Mouse (Mus musculus): ENCODE data around the gene Syne1. TPM values are rescaled to one million over a fixed set of nuclear protein-coding genes. Genes with fewer than 3 reads are reported as not detected.

The Syne1 gene
- polyA plus RNA-seq, 1 experiment from 2014 or later, result 5.2 TPM

DNA sequence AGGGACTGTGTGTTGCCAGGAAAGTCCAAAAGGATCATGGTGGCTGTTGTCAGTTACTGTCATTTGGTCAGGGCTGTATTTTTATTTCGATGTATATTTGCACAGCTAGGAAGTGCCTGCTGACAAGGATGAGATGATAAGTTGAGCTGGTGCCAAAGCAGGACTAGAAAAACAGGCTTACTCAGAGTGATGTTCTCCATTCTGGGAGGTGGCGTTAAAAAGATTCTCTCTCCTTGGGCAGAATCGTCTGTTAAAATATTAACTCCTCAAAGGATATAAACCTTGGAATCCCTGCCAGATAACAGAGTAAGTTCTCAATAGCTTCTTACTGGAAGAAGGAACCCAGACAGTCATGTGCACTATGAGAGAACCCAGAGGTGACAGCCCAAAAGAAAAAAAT, 557.5 kb downstream of the Syne1 start:
- Histone ChIP-seq H3K9me3 (ENCODE audit: low read length) (no peaks in the 10 kb centered on the region), H3K36me3 (replicated peaks; ENCODE audit: insufficient read depth, low read length) (no peaks in the 10 kb centered on the region), H3K27me3 (ENCODE audit: insufficient read depth, low read length) (no peaks in the 10 kb centered on the region), H3K4me2 (ENCODE audit: low read depth, low read length) (no peak overlapping the region), H3K27ac (ENCODE audit: low read depth) (no peak overlapping the region), H3K4me1 (ENCODE audit: insufficient read depth) (no peaks in the 10 kb centered on the region), H3K4me3 (ENCODE audit: low read depth, low read length) (no peak overlapping the region), H3K9ac (replicated peaks) (no peak overlapping the region)
- DNase-seq, result no peak
- WGBS (ENCODE audit: insufficient replicate concordance), result 72% methylated on average over 3 of the region's 3 CpGs
- TF ChIP-seq EP300 (IDR thresholded peaks at IDR 0.05; ENCODE audit: low read depth) (no peak), CTCF (IDR thresholded peaks at IDR 0.05; ENCODE audit: low read depth) (no peak)
- no peak for ATAC-seq

DNA sequence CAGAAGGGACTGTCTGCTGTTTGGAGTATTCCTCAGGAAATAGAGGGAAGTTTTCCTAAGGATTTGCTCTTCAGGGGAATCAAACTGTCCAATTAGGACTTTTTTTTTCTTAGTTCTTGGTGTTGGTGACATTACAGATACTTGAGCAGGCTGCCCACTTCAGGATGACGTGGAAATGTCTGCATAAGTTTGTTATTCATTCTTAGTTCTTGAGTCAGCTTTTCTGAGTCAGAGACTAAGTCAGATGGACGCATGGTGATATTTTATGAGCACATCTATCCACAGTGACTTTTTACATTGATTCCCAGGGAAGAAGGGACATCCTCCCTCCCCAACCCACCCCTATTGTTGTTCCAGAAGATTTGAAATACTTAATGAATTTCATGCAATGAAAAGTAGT, 567.4 kb downstream of the Syne1 start:
- no peaks in the 10 kb centered on the region for H3K9me3 ChIP-seq (ENCODE audit: low read length)
- DNase-seq, result no peak
- no peak overlapping the region for H3K4me2 ChIP-seq (ENCODE audit: low read depth, low read length)
- H3K9ac ChIP-seq (replicated peaks), result no peak overlapping the region
- H3K27ac ChIP-seq (ENCODE audit: low read depth), result no peak overlapping the region
- TF ChIP-seq EP300 (IDR thresholded peaks at IDR 0.05; ENCODE audit: low read depth) (no peak), CTCF (IDR thresholded peaks at IDR 0.05; ENCODE audit: low read depth) (no peak)
- no peaks in the 10 kb centered on the region for H3K36me3 ChIP-seq (replicated peaks; ENCODE audit: insufficient read depth, low read length)
- H3K4me3 ChIP-seq (ENCODE audit: low read depth, low read length), result no peak overlapping the region
- H3K27me3 ChIP-seq (ENCODE audit: insufficient read depth, low read length), result no peaks in the 10 kb centered on the region
- ATAC-seq, result no peak
- no peaks in the 10 kb centered on the region for H3K4me1 ChIP-seq (ENCODE audit: insufficient read depth)
- 71% methylated on average over 2 of the region's 2 CpGs for WGBS (ENCODE audit: insufficient replicate concordance)

DNA sequence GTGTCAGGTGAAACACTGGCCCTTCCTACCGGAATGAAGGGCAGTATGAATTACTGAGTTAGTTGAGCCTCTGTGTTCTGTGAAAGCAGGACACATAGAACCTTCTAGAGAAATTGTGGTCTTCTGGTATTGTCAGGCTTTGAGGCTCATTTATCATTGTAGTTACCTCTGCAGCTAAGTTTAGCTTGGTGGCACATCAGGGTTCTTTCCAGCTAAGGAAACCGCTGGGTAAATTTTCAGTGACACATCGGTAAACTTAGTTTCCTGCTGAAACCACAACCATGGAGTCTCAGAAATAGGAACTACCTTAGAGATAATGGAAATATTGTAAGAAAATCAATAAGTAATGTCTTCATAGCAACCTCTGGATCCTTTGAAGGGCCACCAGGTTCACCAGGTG, 573.9 kb downstream of the Syne1 start:
- DNase-seq, result no peak
- H3K36me3 ChIP-seq (replicated peaks; ENCODE audit: insufficient read depth, low read length), result no peaks in the 10 kb centered on the region
- no peak overlapping the region for H3K27ac ChIP-seq (ENCODE audit: low read depth)
- no peak overlapping the region for H3K4me3 ChIP-seq (ENCODE audit: low read depth, low read length)
- whole genome bisulfite sequencing (ENCODE audit: insufficient replicate concordance), result 40% methylated on average over 3 of the region's 3 CpGs
- no peak overlapping the region for H3K9ac ChIP-seq (replicated peaks)
- no peak for ATAC-seq
- H3K4me1 ChIP-seq (ENCODE audit: insufficient read depth), result 0 out of 2 replicates have a peak, but pooled peaks cover 4% of the 10 kb centered on the region
- no peak overlapping the region for H3K4me2 ChIP-seq (ENCODE audit: low read depth, low read length)
- H3K9me3 ChIP-seq (ENCODE audit: low read length), result no peaks in the 10 kb centered on the region
- no peak for TF ChIP-seq EP300 (IDR thresholded peaks at IDR 0.05; ENCODE audit: low read depth)
- TF ChIP-seq CTCF (IDR thresholded peaks at IDR 0.05; ENCODE audit: low read depth), result no peak
- no peaks in the 10 kb centered on the region for H3K27me3 ChIP-seq (ENCODE audit: insufficient read depth, low read length)

DNA sequence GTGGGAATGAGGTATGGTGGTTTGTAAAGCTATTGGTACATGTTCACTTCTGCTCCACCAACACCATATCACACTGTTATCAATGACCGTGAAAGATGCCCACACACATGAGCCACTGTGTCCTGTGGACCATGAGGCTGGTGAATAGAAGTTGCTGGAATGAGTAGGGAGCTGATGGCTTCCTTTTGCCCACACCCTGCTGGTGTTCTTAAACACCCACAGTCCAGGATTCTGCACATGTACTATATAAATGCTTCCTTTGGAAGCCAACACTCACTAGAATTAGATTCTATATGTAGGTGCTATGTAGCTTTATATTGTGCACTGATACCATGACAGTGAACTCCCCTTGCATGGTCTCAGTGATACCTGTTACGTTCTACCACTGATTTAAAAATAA, 574.7 kb downstream of the Syne1 start:
- H3K4me2 ChIP-seq (ENCODE audit: low read depth, low read length), result no peak overlapping the region
- 77% methylated on average over 2 of the region's 2 CpGs for WGBS (ENCODE audit: insufficient replicate concordance)
- DNase-seq (no peak), ATAC-seq (no peak)
- no peak for TF ChIP-seq EP300 (IDR thresholded peaks at IDR 0.05; ENCODE audit: low read depth)
- no peak for TF ChIP-seq CTCF (IDR thresholded peaks at IDR 0.05; ENCODE audit: low read depth)
- no peaks in the 10 kb centered on the region for H3K36me3 ChIP-seq (replicated peaks; ENCODE audit: insufficient read depth, low read length)
- 0 out of 2 replicates have a peak, but pooled peaks cover 4% of the 10 kb centered on the region for H3K4me1 ChIP-seq (ENCODE audit: insufficient read depth)
- H3K9ac ChIP-seq (replicated peaks), result no peak overlapping the region
- no peaks in the 10 kb centered on the region for H3K27me3 ChIP-seq (ENCODE audit: insufficient read depth, low read length)
- no peak overlapping the region for H3K4me3 ChIP-seq (ENCODE audit: low read depth, low read length)
- H3K27ac ChIP-seq (ENCODE audit: low read depth), result no peak overlapping the region
- no peaks in the 10 kb centered on the region for H3K9me3 ChIP-seq (ENCODE audit: low read length)

DNA sequence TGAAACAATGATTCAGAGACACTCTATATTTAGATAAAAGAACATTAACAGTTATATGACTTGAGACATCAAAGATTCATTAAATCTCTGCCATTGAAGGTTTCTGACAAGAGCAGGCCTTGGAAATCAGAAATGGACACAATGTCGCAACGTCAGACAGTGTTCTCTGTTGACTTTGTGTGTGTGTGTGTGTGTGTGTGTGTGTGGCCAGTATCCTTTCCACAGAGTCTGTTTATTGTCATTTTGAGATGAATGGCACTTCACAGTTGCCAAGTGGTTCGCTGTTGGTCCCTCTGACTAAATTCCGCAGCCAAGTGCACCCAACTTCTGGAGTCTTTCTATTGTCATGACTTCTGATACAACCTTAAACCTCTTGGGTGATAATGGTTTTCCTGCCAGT, 577.0 kb downstream of the Syne1 start:
- H3K27ac ChIP-seq (ENCODE audit: low read depth), result no peak overlapping the region
- WGBS (ENCODE audit: insufficient replicate concordance), result 75% methylated on average over 4 of the region's 4 CpGs
- H3K4me1 ChIP-seq (ENCODE audit: insufficient read depth), result 0 out of 2 replicates have a peak, but pooled peaks cover 4% of the 10 kb centered on the region
- H3K27me3 ChIP-seq (ENCODE audit: insufficient read depth, low read length), result no peaks in the 10 kb centered on the region
- ATAC-seq, result no peak
- no peaks in the 10 kb centered on the region for H3K9me3 ChIP-seq (ENCODE audit: low read length)
- DNase-seq, result no peak
- H3K4me2 ChIP-seq (ENCODE audit: low read depth, low read length), result no peak overlapping the region
- no peaks in the 10 kb centered on the region for H3K36me3 ChIP-seq (replicated peaks; ENCODE audit: insufficient read depth, low read length)
- no peak overlapping the region for H3K4me3 ChIP-seq (ENCODE audit: low read depth, low read length)
- no peak overlapping the region for H3K9ac ChIP-seq (replicated peaks)
- no peak for TF ChIP-seq EP300 (IDR thresholded peaks at IDR 0.05; ENCODE audit: low read depth)
- TF ChIP-seq CTCF (IDR thresholded peaks at IDR 0.05; ENCODE audit: low read depth), result no peak

DNA sequence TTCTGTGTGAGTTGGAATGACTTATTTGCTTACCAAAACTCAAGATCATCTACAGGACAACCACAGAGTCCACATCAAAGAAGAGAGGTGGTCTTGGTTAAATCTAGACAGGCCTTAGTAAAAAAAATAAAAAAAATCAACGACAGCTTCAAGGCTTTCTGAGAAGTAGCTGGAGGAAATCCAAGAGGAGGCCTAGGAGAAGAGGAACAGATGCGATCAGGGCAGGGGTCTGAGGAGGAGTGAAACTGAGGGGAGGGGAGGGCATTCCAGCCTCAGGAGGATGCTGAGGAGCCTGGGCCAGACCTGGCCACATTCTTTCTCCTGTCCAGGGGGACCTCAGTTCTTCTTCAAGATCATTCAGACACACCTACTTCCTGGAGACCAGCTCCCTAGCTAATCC, 579.3 kb downstream of the Syne1 start:
- no peak overlapping the region for H3K27ac ChIP-seq (ENCODE audit: low read depth)
- TF ChIP-seq EP300 (IDR thresholded peaks at IDR 0.05; ENCODE audit: low read depth) (no peak), CTCF (IDR thresholded peaks at IDR 0.05; ENCODE audit: low read depth) (no peak)
- no peak for DNase-seq

DNA sequence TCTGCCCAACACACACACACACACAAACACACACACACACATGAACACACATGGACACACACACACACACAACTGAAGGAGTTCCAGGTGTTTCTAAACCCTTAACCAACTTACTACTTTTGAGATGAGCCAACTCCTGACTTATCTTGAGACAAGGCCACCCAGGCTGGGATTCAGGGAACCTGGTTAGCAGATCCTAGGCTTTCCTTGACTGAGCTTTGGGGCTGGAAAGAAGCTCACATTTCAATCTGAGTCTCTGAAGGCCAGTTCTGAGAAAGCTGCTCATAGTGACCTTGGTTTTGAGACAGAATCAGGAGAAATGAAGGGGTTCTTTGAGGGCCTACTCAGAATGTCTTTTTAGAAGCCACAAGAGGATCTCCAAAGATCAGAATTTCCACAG, 579.7 kb downstream of the Syne1 start:
- Histone ChIP-seq H3K27ac (ENCODE audit: low read depth) (no peak overlapping the region), H3K9ac (replicated peaks) (no peak overlapping the region), H3K4me1 (ENCODE audit: insufficient read depth) (0 out of 2 replicates have a peak, but pooled peaks cover 4% of the 10 kb centered on the region), H3K36me3 (replicated peaks; ENCODE audit: insufficient read depth, low read length) (no peaks in the 10 kb centered on the region), H3K4me3 (ENCODE audit: low read depth, low read length) (no peak overlapping the region), H3K9me3 (ENCODE audit: low read length) (no peaks in the 10 kb centered on the region), H3K4me2 (ENCODE audit: low read depth, low read length) (no peak overlapping the region), H3K27me3 (ENCODE audit: insufficient read depth, low read length) (no peaks in the 10 kb centered on the region)
- ATAC-seq (no peak), DNase-seq (no peak)
- TF ChIP-seq EP300 (IDR thresholded peaks at IDR 0.05; ENCODE audit: low read depth) (no peak), CTCF (IDR thresholded peaks at IDR 0.05; ENCODE audit: low read depth) (no peak)

More for the DNA sequence above, 579.3 kb downstream of the Syne1 start:
- H3K9ac ChIP-seq (replicated peaks), result no peak overlapping the region
- no peaks in the 10 kb centered on the region for H3K27me3 ChIP-seq (ENCODE audit: insufficient read depth, low read length)
- no peak overlapping the region for H3K4me2 ChIP-seq (ENCODE audit: low read depth, low read length)
- H3K4me3 ChIP-seq (ENCODE audit: low read depth, low read length), result no peak overlapping the region
- H3K9me3 ChIP-seq (ENCODE audit: low read length), result no peaks in the 10 kb centered on the region
- WGBS (ENCODE audit: insufficient replicate concordance), result 33% methylated on average over 2 of the region's 2 CpGs
- ATAC-seq, result no peak
- H3K36me3 ChIP-seq (replicated peaks; ENCODE audit: insufficient read depth, low read length), result no peaks in the 10 kb centered on the region
- H3K4me1 ChIP-seq (ENCODE audit: insufficient read depth), result 0 out of 2 replicates have a peak, but pooled peaks cover 4% of the 10 kb centered on the region

Measured in liver, postnatal 0 days (tissue).